Mouse (Mus musculus): ENCODE results near the gene Pakap. TPM values are rescaled to one million over a fixed set of nuclear protein-coding genes. Genes with fewer than 3 reads are reported as not detected.
A peak's percentile ranks its signal among the peaks of the same experiment; 100 is the strongest.

Gene Pakap
- polyA plus RNA-seq, 1 experiment from 2014 or later, result 40.4 TPM

GRCm38 (mm10) chr4:57845031-57845431 is 277.1 kb downstream of the Pakap start:
- Histone ChIP-seq H3K4me3 (replicated peaks) (peak overlapping the region; percentile 41), H3K9ac (replicated peaks) (peak overlapping the region; percentile 57), H3K9me3 (no peaks in the 10 kb centered on the region), H3K27me3 (no peaks in the 10 kb centered on the region), H3K36me3 (peaks cover 4% of the 10 kb centered on the region; the same call in 1 of the 2 replicates), H3K4me1 (replicated peaks) (peaks cover 57% of the 10 kb centered on the region), H3K4me2 (peak overlapping the region; percentile 59), H3K27ac (peak overlapping the region; percentile 98)
- ATAC-seq (ENCODE audit: insufficient number of reproducible peaks, insufficient read depth, low FRiP score, low TSS enrichment, low read depth), result peak; percentile 37; the same call in 1 of the 2 replicates
- 3% methylated on average over 10 of the region's 10 CpGs for WGBS

GRCm38 (mm10) chr4:57845541-57846210 is 277.7 kb downstream of the Pakap start:
- no peaks in the 10 kb centered on the region for H3K27me3 ChIP-seq
- peak overlapping the region; percentile 41 for H3K4me3 ChIP-seq (replicated peaks)
- 13% methylated on average over 12 of the region's 12 CpGs for WGBS
- peak overlapping the region; percentile 57 for H3K9ac ChIP-seq (replicated peaks)
- no peak for ATAC-seq (ENCODE audit: insufficient number of reproducible peaks, insufficient read depth, low FRiP score, low TSS enrichment, low read depth)
- peak overlapping the region; percentile 98 for H3K27ac ChIP-seq
- peaks cover 54% of the 10 kb centered on the region for H3K4me1 ChIP-seq (replicated peaks)
- H3K36me3 ChIP-seq, result peaks cover 10% of the 10 kb centered on the region; the same call in 1 of the 2 replicates
- H3K4me2 ChIP-seq, result peak overlapping the region; percentile 59
- no peaks in the 10 kb centered on the region for H3K9me3 ChIP-seq

GRCm38 (mm10) chr4:57846381-57846990 is 278.5 kb downstream of the Pakap start:
- no peaks in the 10 kb centered on the region for H3K27me3 ChIP-seq
- peak overlapping the region; percentile 98 for H3K27ac ChIP-seq
- peak; percentile 79 for ATAC-seq (ENCODE audit: insufficient number of reproducible peaks, insufficient read depth, low FRiP score, low TSS enrichment, low read depth)
- peak overlapping the region; percentile 41 for H3K4me3 ChIP-seq (replicated peaks)
- H3K9ac ChIP-seq (replicated peaks), result peak overlapping the region; percentile 57; the same call in 1 of the 2 replicates
- H3K36me3 ChIP-seq, result peaks cover 12% of the 10 kb centered on the region; the same call in 1 of the 2 replicates
- peak overlapping the region; percentile 59 for H3K4me2 ChIP-seq
- H3K4me1 ChIP-seq (replicated peaks), result peaks cover 58% of the 10 kb centered on the region
- no peaks in the 10 kb centered on the region for H3K9me3 ChIP-seq
- WGBS, result 12% methylated on average over 11 of the region's 12 CpGs

DNA sequence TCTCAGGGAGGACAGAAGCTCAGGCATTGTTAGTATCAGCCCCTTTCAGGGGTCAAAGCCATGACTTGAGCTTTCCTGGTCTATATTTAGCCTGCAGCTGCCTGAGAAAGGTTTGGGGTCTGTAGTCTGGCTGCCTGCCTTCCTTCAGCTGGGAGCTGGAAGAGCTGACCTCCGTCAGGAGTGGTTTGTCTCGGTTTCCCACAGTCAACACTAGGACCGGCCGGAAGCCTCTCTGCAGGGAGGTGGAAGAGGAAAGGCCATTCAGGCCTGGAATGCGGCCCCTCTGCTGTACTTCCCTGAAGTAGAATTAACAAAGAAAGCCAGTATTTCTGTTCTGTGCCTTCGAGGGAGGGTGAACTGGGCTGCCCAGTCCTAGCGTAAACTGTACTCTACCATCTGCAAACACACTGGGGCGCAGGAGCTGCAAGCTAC is 279.0 kb downstream of the Pakap start:
- H3K27ac ChIP-seq, result peak overlapping the region; percentile 98
- H3K9ac ChIP-seq (replicated peaks), result peak overlapping the region; percentile 47
- H3K4me2 ChIP-seq, result peak overlapping the region; percentile 59
- 16% methylated on average over 8 of the region's 8 CpGs for WGBS
- H3K4me3 ChIP-seq (replicated peaks), result peak overlapping the region; percentile 41
- no peaks in the 10 kb centered on the region for H3K9me3 ChIP-seq
- H3K36me3 ChIP-seq, result peaks cover 12% of the 10 kb centered on the region; the same call in 1 of the 2 replicates
- H3K27me3 ChIP-seq, result no peaks in the 10 kb centered on the region
- ATAC-seq (ENCODE audit: insufficient number of reproducible peaks, insufficient read depth, low FRiP score, low TSS enrichment, low read depth), result peak; percentile 23; the same call in 1 of the 2 replicates
- peaks cover 63% of the 10 kb centered on the region for H3K4me1 ChIP-seq (replicated peaks)

DNA sequence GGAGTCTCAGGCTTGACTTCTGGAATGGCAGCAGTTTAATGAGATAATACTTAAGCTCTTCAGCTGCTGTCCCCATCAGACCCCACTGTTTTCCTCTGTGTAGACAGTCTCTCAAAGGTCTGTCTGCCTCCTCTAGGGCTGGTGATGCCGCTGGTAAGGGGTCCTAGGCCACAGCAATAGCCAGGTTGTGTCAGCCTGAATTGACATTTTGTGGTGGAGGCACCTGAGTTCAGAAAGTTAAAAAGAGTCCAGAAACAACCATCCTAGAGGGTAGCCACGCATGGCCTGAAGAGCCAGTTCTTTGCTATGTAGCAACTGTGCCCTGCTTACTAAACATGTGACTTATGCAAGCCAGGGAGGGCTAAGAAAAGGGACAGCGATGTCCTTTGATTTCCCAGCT is 279.7 kb downstream of the Pakap start:
- Histone ChIP-seq H3K4me3 (replicated peaks) (peak overlapping the region; percentile 41; the same call in 1 of the 2 replicates), H3K4me2 (peak overlapping the region; percentile 59), H3K4me1 (replicated peaks) (peaks cover 67% of the 10 kb centered on the region), H3K9ac (replicated peaks) (0 out of 2 replicates have a peak overlapping the region, but pooled peaks have one; percentile 47), H3K27ac (peak overlapping the region; percentile 98), H3K9me3 (no peaks in the 10 kb centered on the region), H3K36me3 (peaks cover 12% of the 10 kb centered on the region; the same call in 1 of the 2 replicates), H3K27me3 (no peaks in the 10 kb centered on the region)
- ATAC-seq (ENCODE audit: insufficient number of reproducible peaks, insufficient read depth, low FRiP score, low TSS enrichment, low read depth), result no peak
- WGBS, result 83% methylated on average over 3 of the region's 3 CpGs

GRCm38 (mm10) chr4:57849465-57849864 is 281.5 kb downstream of the Pakap start:
- H3K4me1 ChIP-seq (replicated peaks), result peaks cover 68% of the 10 kb centered on the region
- no peaks in the 10 kb centered on the region for H3K9me3 ChIP-seq
- no peak overlapping the region for H3K9ac ChIP-seq (replicated peaks)
- no peak overlapping the region for H3K4me3 ChIP-seq (replicated peaks)
- H3K27ac ChIP-seq, result no peak overlapping the region
- H3K27me3 ChIP-seq, result no peaks in the 10 kb centered on the region
- 69% methylated on average over 6 of the region's 6 CpGs for WGBS
- no peak for ATAC-seq (ENCODE audit: insufficient number of reproducible peaks, insufficient read depth, low FRiP score, low TSS enrichment, low read depth)
- H3K4me2 ChIP-seq, result no peak overlapping the region
- H3K36me3 ChIP-seq, result peaks cover 21% of the 10 kb centered on the region

DNA sequence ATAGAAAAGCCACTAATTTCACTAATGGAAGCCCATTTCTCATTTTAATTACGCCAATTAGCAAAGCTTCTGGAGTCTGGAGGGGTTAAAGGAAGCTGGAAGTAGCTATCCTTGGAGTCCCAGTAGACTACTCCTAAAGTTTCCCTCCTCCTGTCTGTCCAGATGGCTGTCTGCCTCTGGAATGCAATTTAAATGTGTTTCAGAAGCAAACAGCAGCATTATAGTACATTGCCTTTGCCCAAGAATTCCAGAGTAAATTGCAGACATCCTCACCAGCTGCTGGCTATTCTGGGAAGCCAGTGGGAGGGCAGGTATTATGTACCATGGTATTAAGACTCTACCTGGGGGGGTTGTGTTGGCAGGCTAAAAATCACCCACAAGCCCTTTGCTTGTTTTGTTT is 283.8 kb downstream of the Pakap start:
- Histone ChIP-seq H3K27ac (0 out of 2 replicates have a peak overlapping the region, but pooled peaks have one; percentile 20), H3K36me3 (peaks cover 44% of the 10 kb centered on the region), H3K4me1 (replicated peaks) (peaks cover 45% of the 10 kb centered on the region), H3K9ac (replicated peaks) (no peak overlapping the region), H3K27me3 (no peaks in the 10 kb centered on the region), H3K4me3 (replicated peaks) (no peak overlapping the region), H3K4me2 (no peak overlapping the region), H3K9me3 (no peaks in the 10 kb centered on the region)
- 77% methylated on average over 1 of the region's 1 CpGs for WGBS
- no peak for ATAC-seq (ENCODE audit: insufficient number of reproducible peaks, insufficient read depth, low FRiP score, low TSS enrichment, low read depth)

GRCm38 (mm10) chr4:57852461-57853040 is 284.6 kb downstream of the Pakap start:
- H3K27me3 ChIP-seq, result no peaks in the 10 kb centered on the region
- peaks cover 52% of the 10 kb centered on the region for H3K36me3 ChIP-seq
- no peaks in the 10 kb centered on the region for H3K9me3 ChIP-seq
- H3K4me1 ChIP-seq (replicated peaks), result peaks cover 37% of the 10 kb centered on the region
- peak overlapping the region; percentile 51 for H3K27ac ChIP-seq
- no peak overlapping the region for H3K4me2 ChIP-seq
- ATAC-seq (ENCODE audit: insufficient number of reproducible peaks, insufficient read depth, low FRiP score, low TSS enrichment, low read depth), result no peak
- WGBS, result 18% methylated on average over 9 of the region's 9 CpGs
- H3K9ac ChIP-seq (replicated peaks), result no peak overlapping the region
- H3K4me3 ChIP-seq (replicated peaks), result no peak overlapping the region

DNA sequence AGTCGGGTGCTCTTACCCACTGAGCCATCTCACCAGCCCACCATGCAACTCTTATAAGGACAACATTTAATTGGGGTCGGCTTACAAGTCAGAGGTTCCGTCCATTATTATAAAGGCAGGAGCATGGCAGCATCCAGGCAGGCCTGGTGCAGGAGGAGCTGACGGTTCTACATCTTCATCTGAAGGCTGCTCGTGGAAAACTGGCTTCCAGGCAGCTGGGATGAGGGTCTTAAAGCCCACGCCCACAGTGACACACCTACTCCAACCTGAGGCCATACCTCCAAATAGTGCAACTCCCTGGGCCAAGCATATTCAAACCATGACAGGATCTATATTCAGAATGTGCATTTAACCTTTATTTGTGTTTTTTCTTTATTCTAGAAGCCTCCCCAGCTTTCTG is 286.2 kb downstream of the Pakap start:
- Histone ChIP-seq H3K27me3 (no peaks in the 10 kb centered on the region), H3K4me2 (no peak overlapping the region), H3K9ac (replicated peaks) (no peak overlapping the region), H3K36me3 (peaks cover 64% of the 10 kb centered on the region), H3K4me1 (replicated peaks) (peaks cover 25% of the 10 kb centered on the region), H3K27ac (no peak overlapping the region), H3K4me3 (replicated peaks) (no peak overlapping the region), H3K9me3 (no peaks in the 10 kb centered on the region)
- ATAC-seq (ENCODE audit: insufficient number of reproducible peaks, insufficient read depth, low FRiP score, low TSS enrichment, low read depth), result no peak
- WGBS, result 88% methylated on average over 6 of the region's 6 CpGs

DNA sequence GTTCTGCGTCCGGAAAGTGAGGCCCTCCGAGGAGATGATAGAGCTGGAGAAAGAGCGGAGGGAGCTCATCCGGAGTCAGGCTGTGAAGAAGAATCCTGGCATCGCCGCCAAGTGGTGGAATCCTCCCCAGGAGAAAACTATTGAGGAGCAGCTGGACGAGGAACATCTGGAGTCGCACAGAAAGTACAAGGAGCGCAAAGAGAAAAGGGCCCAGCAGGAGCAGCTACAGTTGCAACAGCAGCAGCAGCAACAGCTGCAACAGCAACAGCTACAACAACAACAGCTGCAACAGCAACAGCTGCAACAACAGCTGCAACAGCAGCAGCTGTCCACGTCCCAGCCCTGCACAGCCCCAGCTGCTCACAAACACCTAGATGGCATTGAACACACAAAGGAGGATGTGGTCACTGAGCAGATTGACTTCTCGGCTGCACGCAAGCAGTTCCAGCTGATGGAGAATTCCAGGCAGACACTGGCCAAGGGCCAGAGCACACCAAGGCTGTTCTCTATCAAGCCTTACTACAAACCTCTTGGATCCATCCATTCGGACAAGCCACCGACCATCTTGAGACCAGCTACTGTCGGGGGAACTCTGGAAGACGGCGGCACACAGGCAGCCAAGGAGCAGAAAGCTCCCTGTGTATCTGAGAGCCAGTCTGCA is 287.4 kb downstream of the Pakap start:
- H3K27ac ChIP-seq, result 0 out of 2 replicates have a peak overlapping the region, but pooled peaks have one; percentile 4
- WGBS, result 89% methylated on average over 18 of the region's 18 CpGs
- no peak for ATAC-seq (ENCODE audit: insufficient number of reproducible peaks, insufficient read depth, low FRiP score, low TSS enrichment, low read depth)
- no peak overlapping the region for H3K4me3 ChIP-seq (replicated peaks)
- H3K36me3 ChIP-seq, result peaks cover 64% of the 10 kb centered on the region
- H3K4me2 ChIP-seq, result no peak overlapping the region
- H3K9me3 ChIP-seq, result no peaks in the 10 kb centered on the region
- no peaks in the 10 kb centered on the region for H3K27me3 ChIP-seq
- no peak overlapping the region for H3K9ac ChIP-seq (replicated peaks)
- peaks cover 21% of the 10 kb centered on the region for H3K4me1 ChIP-seq (replicated peaks)

DNA sequence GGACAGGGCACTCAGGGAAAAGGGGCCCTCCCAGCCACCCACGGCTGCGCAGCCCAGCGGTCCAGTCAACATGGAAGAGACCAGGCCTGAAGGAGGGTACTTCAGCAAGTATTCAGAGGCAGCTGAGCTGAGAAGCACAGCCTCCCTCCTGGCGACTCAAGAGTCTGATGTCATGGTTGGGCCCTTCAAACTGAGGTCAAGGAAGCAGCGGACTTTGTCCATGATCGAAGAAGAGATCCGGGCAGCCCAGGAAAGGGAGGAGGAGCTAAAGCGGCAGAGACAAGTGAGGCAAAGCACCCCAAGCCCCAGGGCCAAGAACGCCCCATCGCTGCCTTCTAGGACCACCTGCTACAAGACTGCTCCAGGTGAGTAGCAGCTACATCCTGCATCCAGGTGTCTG is 288.7 kb downstream of the Pakap start:
- no peak for ATAC-seq (ENCODE audit: insufficient number of reproducible peaks, insufficient read depth, low FRiP score, low TSS enrichment, low read depth)
- no peak overlapping the region for H3K9ac ChIP-seq (replicated peaks)
- H3K4me2 ChIP-seq, result no peak overlapping the region
- WGBS, result 97% methylated on average over 10 of the region's 10 CpGs
- no peaks in the 10 kb centered on the region for H3K27me3 ChIP-seq
- peaks cover 21% of the 10 kb centered on the region for H3K4me1 ChIP-seq (replicated peaks)
- no peak overlapping the region for H3K27ac ChIP-seq
- H3K9me3 ChIP-seq, result no peaks in the 10 kb centered on the region
- no peak overlapping the region for H3K4me3 ChIP-seq (replicated peaks)
- peaks cover 63% of the 10 kb centered on the region for H3K36me3 ChIP-seq
